Mouse (Mus musculus): ENCODE data around the gene Bco2. TPM values are rescaled to one million over a fixed set of nuclear protein-coding genes. Genes with fewer than 3 reads are reported as not detected.

Gene Bco2
- total RNA-seq, 1 experiment: 0.22 TPM

DNA sequence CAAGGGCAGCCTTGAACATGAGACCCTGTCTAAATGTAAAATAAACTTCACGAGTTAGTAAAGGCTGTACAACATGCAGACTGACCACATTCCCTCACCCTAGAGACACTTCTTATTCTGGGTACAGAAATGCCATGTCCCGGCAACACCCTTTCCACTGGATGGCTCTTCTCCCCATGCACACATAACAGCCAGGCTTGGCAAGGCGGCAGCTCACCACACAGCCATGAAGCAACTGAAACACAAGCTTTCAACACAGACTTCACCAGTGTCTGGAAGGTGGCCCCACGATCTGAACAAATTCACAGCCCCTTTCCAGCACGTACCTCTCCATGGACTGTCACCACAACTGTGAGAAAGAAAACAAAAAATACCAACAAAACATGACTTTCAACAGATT is 30.0 kb downstream of the Bco2 start:
- no peak overlapping the region for H3K27ac ChIP-seq (ENCODE audit: insufficient read depth, low read depth, low read length, poor library complexity, severe bottlenecking)
- TF ChIP-seq ZNF384 (IDR thresholded peaks at IDR 0.05; ENCODE audit: low read depth, low read length) (no peak), ZC3H11A (IDR thresholded peaks at IDR 0.05; ENCODE audit: borderline replicate concordance, low read depth, low read length) (no peak), CHD2 (IDR thresholded peaks at IDR 0.05; ENCODE audit: low read depth, low read length) (no peak)
- in situ Hi-C loops (cut with MboI; ENCODE audit: low sequenced_read_pairs in 2 of 2, unreplicated experiment in 2 of 2): loop anchor here in 1 of 2 experiments (5.0 to 10.0 kb wide), 2 partner anchors 68 to 1030 kb away; no protein-coding TSS in a partner anchor
- no peak for DNase-seq (ENCODE audit: low read depth, low spot score)
- no peaks in the 10 kb centered on the region for H3K4me1 ChIP-seq (ENCODE audit: control insufficient read depth in 2 of 2, insufficient read depth in 2 of 2, low read length in 2 of 2, poor library complexity in 1 of 2)
- no peaks in the 10 kb centered on the region for H3K9me3 ChIP-seq (ENCODE audit: control insufficient read depth, insufficient read depth, low read depth, low read length)
- H3K9ac ChIP-seq (ENCODE audit: insufficient read depth, low read depth, low read length, poor library complexity, severe bottlenecking): no peak overlapping the region
- no peak overlapping the region for H3K4me3 ChIP-seq (ENCODE audit: insufficient read depth in 1 of 2, low read depth in 1 of 2, low read length in 2 of 2, poor library complexity in 1 of 2, severe bottlenecking in 1 of 2)
- H3K36me3 ChIP-seq (ENCODE audit: control insufficient read depth, insufficient read depth, low read length, poor library complexity, severe bottlenecking): no peaks in the 10 kb centered on the region

DNA sequence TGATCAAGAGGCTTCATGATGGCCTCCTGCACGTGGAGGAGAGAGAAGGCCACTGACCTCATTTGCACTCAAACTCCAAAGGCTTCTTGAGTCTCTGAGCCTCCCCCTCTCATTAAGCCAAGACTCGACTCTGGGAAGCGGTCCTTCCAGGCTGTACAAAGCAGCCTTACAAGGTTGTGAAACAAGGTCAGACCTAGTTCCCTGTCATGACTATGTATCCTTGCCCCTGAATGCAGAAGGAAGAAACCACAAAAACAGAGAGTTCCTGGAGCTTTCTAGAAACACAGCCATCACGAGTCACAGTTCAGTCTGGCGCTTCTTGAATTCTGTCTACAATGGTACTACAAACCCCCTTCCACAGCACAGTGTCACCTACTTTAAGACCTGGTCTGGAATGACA is 32.4 kb downstream of the Bco2 start:
- Histone ChIP-seq H3K4me3 (ENCODE audit: insufficient read depth in 1 of 2, low read depth in 1 of 2, low read length in 2 of 2, poor library complexity in 1 of 2, severe bottlenecking in 1 of 2) (no peak overlapping the region), H3K9me3 (ENCODE audit: control insufficient read depth, insufficient read depth, low read depth, low read length) (no peaks in the 10 kb centered on the region), H3K36me3 (ENCODE audit: control insufficient read depth, insufficient read depth, low read length, poor library complexity, severe bottlenecking) (no peaks in the 10 kb centered on the region), H3K4me1 (ENCODE audit: control insufficient read depth in 2 of 2, insufficient read depth in 2 of 2, low read length in 2 of 2, poor library complexity in 1 of 2) (no peaks in the 10 kb centered on the region), H3K9ac (ENCODE audit: insufficient read depth, low read depth, low read length, poor library complexity, severe bottlenecking) (no peak overlapping the region), H3K27ac (ENCODE audit: insufficient read depth, low read depth, low read length, poor library complexity, severe bottlenecking) (no peak overlapping the region)
- TF ChIP-seq ZNF384 (IDR thresholded peaks at IDR 0.05; ENCODE audit: low read depth, low read length): no peak
- TF ChIP-seq ZC3H11A (IDR thresholded peaks at IDR 0.05; ENCODE audit: borderline replicate concordance, low read depth, low read length): no peak
- no peak for TF ChIP-seq MAFK (IDR thresholded peaks at IDR 0.05; ENCODE audit: insufficient read depth, low read depth, low read length)
- in situ Hi-C loops (cut with MboI; ENCODE audit: low sequenced_read_pairs in 2 of 2, unreplicated experiment in 2 of 2): loop anchor here in 1 of 2 experiments (10.0 kb wide), 1 partner anchor 1028 kb away; no protein-coding TSS in a partner anchor
- DNase-seq (ENCODE audit: low read depth, low spot score): no peak

DNA sequence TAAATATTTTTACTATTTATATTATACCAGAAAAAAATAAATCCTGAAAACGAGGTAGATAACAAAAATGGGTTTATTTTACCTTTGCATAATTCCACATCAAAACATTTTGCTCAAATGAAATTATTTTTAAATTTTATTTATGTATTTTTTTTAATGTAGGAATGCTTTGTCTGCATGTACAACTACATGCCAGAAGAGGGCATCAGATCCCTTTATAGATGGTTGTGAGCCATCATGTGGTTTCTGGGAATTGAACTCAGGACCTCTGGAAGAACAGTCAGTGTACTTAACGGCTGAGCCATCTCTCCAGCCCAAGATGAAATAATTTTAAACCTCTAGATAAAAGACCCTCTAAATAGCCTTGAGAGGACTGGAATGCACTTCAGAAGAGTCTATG is 33.4 kb downstream of the Bco2 start:
- no peak for DNase-seq (ENCODE audit: low read depth, low spot score)
- in situ Hi-C loops (cut with MboI; ENCODE audit: low sequenced_read_pairs in 2 of 2, unreplicated experiment in 2 of 2): loop anchor here in 1 of 2 experiments (10.0 kb wide), 1 partner anchor 1027 kb away; no protein-coding TSS in a partner anchor
- H3K27ac ChIP-seq (ENCODE audit: insufficient read depth, low read depth, low read length, poor library complexity, severe bottlenecking): no peak overlapping the region
- H3K4me3 ChIP-seq (ENCODE audit: insufficient read depth in 1 of 2, low read depth in 1 of 2, low read length in 2 of 2, poor library complexity in 1 of 2, severe bottlenecking in 1 of 2): no peak overlapping the region
- TF ChIP-seq HCFC1 (IDR thresholded peaks at IDR 0.05; ENCODE audit: borderline replicate concordance, insufficient read depth, low read length): no peak
- 0 out of 4 replicates have a peak, but pooled peaks cover 0 to 4% of the 10 kb centered on the region in 2 experiments for H3K4me1 ChIP-seq (ENCODE audit: control insufficient read depth in 2 of 2, insufficient read depth in 2 of 2, low read length in 2 of 2, poor library complexity in 1 of 2)
- no peaks in the 10 kb centered on the region for H3K9me3 ChIP-seq (ENCODE audit: control insufficient read depth, insufficient read depth, low read depth, low read length)
- no peak overlapping the region for H3K9ac ChIP-seq (ENCODE audit: insufficient read depth, low read depth, low read length, poor library complexity, severe bottlenecking)
- H3K36me3 ChIP-seq (ENCODE audit: control insufficient read depth, insufficient read depth, low read length, poor library complexity, severe bottlenecking): no peaks in the 10 kb centered on the region

DNA sequence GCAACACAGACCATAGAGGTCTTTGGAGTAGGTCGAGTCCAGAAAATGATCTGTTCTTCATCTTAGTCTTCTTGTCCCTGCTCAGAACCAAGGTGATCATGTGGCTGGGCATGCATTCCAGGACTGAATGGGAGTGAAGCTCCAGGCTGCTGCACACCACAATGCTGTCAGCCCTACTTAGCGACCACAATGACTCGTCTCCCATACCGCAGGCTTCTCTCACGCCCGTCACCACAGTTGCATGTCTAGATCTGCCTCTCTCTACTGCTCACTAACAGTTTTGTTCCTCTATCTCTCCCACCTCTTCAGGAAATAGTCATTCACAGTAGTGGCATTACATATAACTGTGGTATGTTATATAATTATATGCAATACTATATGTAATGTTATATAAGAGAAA is 34.2 kb downstream of the Bco2 start:
- no peak overlapping the region for H3K9ac ChIP-seq (ENCODE audit: insufficient read depth, low read depth, low read length, poor library complexity, severe bottlenecking)
- H3K4me3 ChIP-seq (ENCODE audit: insufficient read depth in 1 of 2, low read depth in 1 of 2, low read length in 2 of 2, poor library complexity in 1 of 2, severe bottlenecking in 1 of 2): no peak overlapping the region
- 0 out of 4 replicates have a peak, but pooled peaks cover 0 to 4% of the 10 kb centered on the region in 2 experiments for H3K4me1 ChIP-seq (ENCODE audit: control insufficient read depth in 2 of 2, insufficient read depth in 2 of 2, low read length in 2 of 2, poor library complexity in 1 of 2)
- TF ChIP-seq HCFC1 (IDR thresholded peaks at IDR 0.05; ENCODE audit: borderline replicate concordance, insufficient read depth, low read length): no peak
- TF ChIP-seq MAFK (IDR thresholded peaks at IDR 0.05; ENCODE audit: insufficient read depth, low read depth, low read length): no peak
- TF ChIP-seq ZNF384 (IDR thresholded peaks at IDR 0.05; ENCODE audit: low read depth, low read length): no peak
- no peak for TF ChIP-seq CHD2 (IDR thresholded peaks at IDR 0.05; ENCODE audit: low read depth, low read length)
- TF ChIP-seq ZC3H11A (IDR thresholded peaks at IDR 0.05; ENCODE audit: borderline replicate concordance, low read depth, low read length): no peak
- DNase-seq (ENCODE audit: low read depth, low spot score): no peak
- in situ Hi-C loops (cut with MboI; ENCODE audit: low sequenced_read_pairs in 2 of 2, unreplicated experiment in 2 of 2): loop anchor here in 1 of 2 experiments (10.0 kb wide), 1 partner anchor 1026 kb away; no protein-coding TSS in a partner anchor
- H3K9me3 ChIP-seq (ENCODE audit: control insufficient read depth, insufficient read depth, low read depth, low read length): no peaks in the 10 kb centered on the region
- no peak overlapping the region for H3K27ac ChIP-seq (ENCODE audit: insufficient read depth, low read depth, low read length, poor library complexity, severe bottlenecking)
- no peaks in the 10 kb centered on the region for H3K36me3 ChIP-seq (ENCODE audit: control insufficient read depth, insufficient read depth, low read length, poor library complexity, severe bottlenecking)

DNA sequence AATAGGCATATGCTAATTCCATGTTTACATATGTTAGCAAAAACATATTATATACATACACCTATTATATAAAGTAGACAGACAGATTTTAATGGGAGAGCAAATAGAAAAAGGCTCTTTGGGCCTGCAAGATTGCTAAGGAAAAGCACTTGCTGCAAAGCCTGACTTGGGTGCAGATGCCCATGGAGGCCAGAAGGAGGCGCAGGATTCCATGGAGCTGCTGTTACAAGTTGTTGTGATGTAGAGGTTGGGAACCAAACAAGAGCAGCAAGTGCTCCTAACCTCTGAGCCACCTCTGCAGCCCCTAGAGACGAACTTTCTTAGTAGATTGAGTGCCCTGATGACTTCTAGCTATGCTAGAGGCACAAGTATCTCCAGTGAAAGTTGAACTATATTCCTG is 36.2 kb downstream of the Bco2 start:
- Histone ChIP-seq H3K9me3 (ENCODE audit: control insufficient read depth, insufficient read depth, low read depth, low read length) (no peaks in the 10 kb centered on the region), H3K27ac (ENCODE audit: insufficient read depth, low read depth, low read length, poor library complexity, severe bottlenecking) (no peak overlapping the region), H3K36me3 (ENCODE audit: control insufficient read depth, insufficient read depth, low read length, poor library complexity, severe bottlenecking) (no peaks in the 10 kb centered on the region), H3K4me1 (ENCODE audit: control insufficient read depth in 2 of 2, insufficient read depth in 2 of 2, low read length in 2 of 2, poor library complexity in 1 of 2) (0 out of 4 replicates have a peak, but pooled peaks cover 0 to 4% of the 10 kb centered on the region in 2 experiments), H3K4me3 (ENCODE audit: insufficient read depth in 1 of 2, low read depth in 1 of 2, low read length in 2 of 2, poor library complexity in 1 of 2, severe bottlenecking in 1 of 2) (no peak overlapping the region), H3K9ac (ENCODE audit: insufficient read depth, low read depth, low read length, poor library complexity, severe bottlenecking) (no peak overlapping the region)
- peak; percentile 66 for DNase-seq (ENCODE audit: low read depth, low spot score)
- peak; percentile 23; the same call in 1 of the 2 replicates for TF ChIP-seq ZC3H11A (IDR thresholded peaks at IDR 0.05; ENCODE audit: borderline replicate concordance, low read depth, low read length)
- no peak for TF ChIP-seq CHD2 (IDR thresholded peaks at IDR 0.05; ENCODE audit: low read depth, low read length)
- in situ Hi-C loops (cut with MboI; ENCODE audit: low sequenced_read_pairs in 2 of 2, unreplicated experiment in 2 of 2): no loop called here

Measured in ES-E14 (cell line).